Mouse (Mus musculus): ENCODE data around the gene Iffo2.

GRCm38 (mm10) chr4:139491541-139492170 is 38.7 kb upstream of the Iffo2 start:
- TF ChIP-seq RAD21 (IDR thresholded peaks at IDR 0.05; ENCODE audit: low read depth, low read length) (no peak), EP300 (IDR thresholded peaks at IDR 0.05; ENCODE audit: low read depth in 1 of 2, low read length in 2 of 2) (no peak), TAL1 (IDR thresholded peaks at IDR 0.05; ENCODE audit: low read length) (no peak), USF1 (IDR thresholded peaks at IDR 0.05; ENCODE audit: low read depth, low read length) (no peak), ELF1 (IDR thresholded peaks at IDR 0.05; ENCODE audit: low read depth, low read length) (no peak), SIN3A (IDR thresholded peaks at IDR 0.05; ENCODE audit: low read length) (no peak), CTCF (IDR thresholded peaks at IDR 0.05 in 2 of 3, conservative IDR thresholded peaks at IDR 0.05 in 1 of 3; ENCODE audit: control insufficient read depth in 1 of 3, insufficient read depth in 1 of 3, low read depth in 2 of 3, low read length in 3 of 3, poor library complexity in 1 of 3, severe bottlenecking in 1 of 3) (no peak), NRF1 (IDR thresholded peaks at IDR 0.05; ENCODE audit: insufficient read depth, low read depth, low read length, poor library complexity, severe bottlenecking) (no peak), NELFE (IDR thresholded peaks at IDR 0.05; ENCODE audit: low read depth, low read length) (no peak), GATA1 (IDR thresholded peaks at IDR 0.05; ENCODE audit: low read depth, low read length) (no peak), KAT2A (conservative IDR thresholded peaks at IDR 0.05; ENCODE audit: low read depth, low read length) (no peak), RCOR1 (IDR thresholded peaks at IDR 0.05; ENCODE audit: low read depth, low read length) (no peak), POLR2A (IDR thresholded peaks at IDR 0.05; ENCODE audit: control insufficient read depth in 1 of 2, insufficient read depth in 1 of 2, low read depth in 1 of 2, low read length in 2 of 2, poor library complexity in 1 of 2) (no peak)
